Mouse (Mus musculus): ENCODE data around the gene Aco1. TPM values are rescaled to one million over a fixed set of nuclear protein-coding genes. Genes with fewer than 3 reads are reported as not detected.

Aco1 gene
- polyA plus RNA-seq, 1 experiment, result 58.2 TPM

- Histone ChIP-seq H3K36me3 (ENCODE audit: control insufficient read depth, insufficient read depth, low read length) (peaks cover 49% of the 10 kb centered on the region), H3K4me3 (ENCODE audit: low read depth, low read length) (no peak overlapping the region), H3K27ac (ENCODE audit: insufficient read depth, low read depth, low read length) (no peak overlapping the region), H3K4me1 (ENCODE audit: control insufficient read depth, insufficient read depth, insufficient read length, low read length) (no peaks in the 10 kb centered on the region), H3K27me3 (ENCODE audit: control insufficient read depth, insufficient read depth, low read length) (no peaks in the 10 kb centered on the region)
- TF ChIP-seq POLR2A (IDR thresholded peaks at IDR 0.05; ENCODE audit: low read depth, low read length), result no peak
- 85% methylated on average over 11 of the region's 11 CpGs for WGBS
Measured at GRCm38 (mm10) chr4:40227131-40227530, 84.2 kb downstream of the Aco1 start.

- Histone ChIP-seq H3K4me1 (ENCODE audit: control insufficient read depth, insufficient read depth, insufficient read length, low read length) (no peaks in the 10 kb centered on the region), H3K27ac (ENCODE audit: insufficient read depth, low read depth, low read length) (no peak overlapping the region), H3K4me3 (ENCODE audit: low read depth, low read length) (no peak overlapping the region), H3K27me3 (ENCODE audit: control insufficient read depth, insufficient read depth, low read length) (no peaks in the 10 kb centered on the region), H3K36me3 (ENCODE audit: control insufficient read depth, insufficient read depth, low read length) (peaks cover 47% of the 10 kb centered on the region)
- TF ChIP-seq CTCF (IDR thresholded peaks at IDR 0.05; ENCODE audit: extremely low read depth, insufficient read length, insufficient replicate concordance, low read depth, low read length) (no peak), POLR2A (IDR thresholded peaks at IDR 0.05; ENCODE audit: low read depth, low read length) (no peak)
- WGBS, result 72% methylated on average over 7 of the region's 7 CpGs
Measured at GRCm38 (mm10) chr4:40227886-40228285, 85.0 kb downstream of the Aco1 start.

GRCm38 (mm10) chr4:40229723-40230122, 86.8 kb downstream of the Aco1 start:
- 90% methylated on average over 6 of the region's 6 CpGs for WGBS
- TF ChIP-seq POLR2A (IDR thresholded peaks at IDR 0.05; ENCODE audit: low read depth, low read length), result no peak
- TF ChIP-seq CTCF (IDR thresholded peaks at IDR 0.05; ENCODE audit: extremely low read depth, insufficient read length, insufficient replicate concordance, low read depth, low read length), result no peak
- H3K36me3 ChIP-seq (ENCODE audit: control insufficient read depth, insufficient read depth, low read length), result peaks cover 46% of the 10 kb centered on the region
- H3K4me1 ChIP-seq (ENCODE audit: control insufficient read depth, insufficient read depth, insufficient read length, low read length), result no peaks in the 10 kb centered on the region
- H3K27me3 ChIP-seq (ENCODE audit: control insufficient read depth, insufficient read depth, low read length), result no peaks in the 10 kb centered on the region
- no peak overlapping the region for H3K27ac ChIP-seq (ENCODE audit: insufficient read depth, low read depth, low read length)
- H3K4me3 ChIP-seq (ENCODE audit: low read depth, low read length), result no peak overlapping the region

- H3K4me3 ChIP-seq (ENCODE audit: low read depth, low read length), result no peak overlapping the region
- no peaks in the 10 kb centered on the region for H3K27me3 ChIP-seq (ENCODE audit: control insufficient read depth, insufficient read depth, low read length)
- H3K4me1 ChIP-seq (ENCODE audit: control insufficient read depth, insufficient read depth, insufficient read length, low read length), result no peaks in the 10 kb centered on the region
- H3K27ac ChIP-seq (ENCODE audit: insufficient read depth, low read depth, low read length), result no peak overlapping the region
- 90% methylated on average over 7 of the region's 7 CpGs for WGBS
- peaks cover 31% of the 10 kb centered on the region for H3K36me3 ChIP-seq (ENCODE audit: control insufficient read depth, insufficient read depth, low read length)
- TF ChIP-seq CTCF (IDR thresholded peaks at IDR 0.05; ENCODE audit: extremely low read depth, insufficient read length, insufficient replicate concordance, low read depth, low read length) (no peak), POLR2A (IDR thresholded peaks at IDR 0.05; ENCODE audit: low read depth, low read length) (no peak)
Measured at GRCm38 (mm10) chr4:40233062-40233664, 90.3 kb downstream of the Aco1 start.

GRCm38 (mm10) chr4:40234256-40234655, 91.4 kb downstream of the Aco1 start:
- 83% methylated on average over 6 of the region's 6 CpGs for WGBS
- peaks cover 27% of the 10 kb centered on the region for H3K36me3 ChIP-seq (ENCODE audit: control insufficient read depth, insufficient read depth, low read length)
- no peaks in the 10 kb centered on the region for H3K27me3 ChIP-seq (ENCODE audit: control insufficient read depth, insufficient read depth, low read length)
- TF ChIP-seq POLR2A (IDR thresholded peaks at IDR 0.05; ENCODE audit: low read depth, low read length), result no peak
- no peak for TF ChIP-seq CTCF (IDR thresholded peaks at IDR 0.05; ENCODE audit: extremely low read depth, insufficient read length, insufficient replicate concordance, low read depth, low read length)
- no peaks in the 10 kb centered on the region for H3K4me1 ChIP-seq (ENCODE audit: control insufficient read depth, insufficient read depth, insufficient read length, low read length)
- H3K4me3 ChIP-seq (ENCODE audit: low read depth, low read length), result no peak overlapping the region
- no peak overlapping the region for H3K27ac ChIP-seq (ENCODE audit: insufficient read depth, low read depth, low read length)

- Histone ChIP-seq H3K27ac (ENCODE audit: insufficient read depth, low read depth, low read length) (peak overlapping the region; percentile 15; the same call in 1 of the 2 replicates), H3K27me3 (ENCODE audit: control insufficient read depth, insufficient read depth, low read length) (no peaks in the 10 kb centered on the region), H3K4me1 (ENCODE audit: control insufficient read depth, insufficient read depth, insufficient read length, low read length) (peaks cover 5% of the 10 kb centered on the region; the same call in 1 of the 2 replicates), H3K4me3 (ENCODE audit: low read depth, low read length) (no peak overlapping the region), H3K36me3 (ENCODE audit: control insufficient read depth, insufficient read depth, low read length) (peaks cover 23% of the 10 kb centered on the region)
- TF ChIP-seq CTCF (IDR thresholded peaks at IDR 0.05; ENCODE audit: extremely low read depth, insufficient read length, insufficient replicate concordance, low read depth, low read length), result no peak
- TF ChIP-seq POLR2A (IDR thresholded peaks at IDR 0.05; ENCODE audit: low read depth, low read length), result no peak
- WGBS, result 76% methylated on average over 4 of the region's 4 CpGs
Measured at GRCm38 (mm10) chr4:40236829-40237228, 93.9 kb downstream of the Aco1 start.

- Histone ChIP-seq H3K4me1 (ENCODE audit: control insufficient read depth, insufficient read depth, insufficient read length, low read length) (peaks cover 5% of the 10 kb centered on the region; the same call in 1 of the 2 replicates), H3K36me3 (ENCODE audit: control insufficient read depth, insufficient read depth, low read length) (peaks cover 15% of the 10 kb centered on the region), H3K4me3 (ENCODE audit: low read depth, low read length) (peak overlapping the region; percentile 78), H3K27me3 (ENCODE audit: control insufficient read depth, insufficient read depth, low read length) (no peaks in the 10 kb centered on the region), H3K27ac (ENCODE audit: insufficient read depth, low read depth, low read length) (peak overlapping the region; percentile 85)
- TF ChIP-seq POLR2A (IDR thresholded peaks at IDR 0.05; ENCODE audit: low read depth, low read length), result 0 out of 2 replicates have a peak, but pooled peaks have one; percentile 35
- peak; percentile 10; the same call in 1 of the 2 replicates for TF ChIP-seq CTCF (IDR thresholded peaks at IDR 0.05; ENCODE audit: extremely low read depth, insufficient read length, insufficient replicate concordance, low read depth, low read length)
- under 1% methylated on average over 17 of the region's 17 CpGs for whole genome bisulfite sequencing
Measured at GRCm38 (mm10) chr4:40238483-40239408, 95.9 kb downstream of the Aco1 start.

Data from small intestine, adult 2 months (tissue).